Mouse (Mus musculus) telencephalon, adult 2 months (tissue): ENCODE data around the gene Fstl3.

ENCODE experiments used
- DNase-seq: peaks from one replicate; pipeline ENCODE4 v3.0.0-alpha.2; 2011; ENCODE audit warnings: low read depth, low spot score

Fstl3 gene

GRCm38 (mm10) chr10:79760603-79761143 lies 16.4 kb upstream of the Fstl3 start:
- no peak for DNase-seq

DNA sequence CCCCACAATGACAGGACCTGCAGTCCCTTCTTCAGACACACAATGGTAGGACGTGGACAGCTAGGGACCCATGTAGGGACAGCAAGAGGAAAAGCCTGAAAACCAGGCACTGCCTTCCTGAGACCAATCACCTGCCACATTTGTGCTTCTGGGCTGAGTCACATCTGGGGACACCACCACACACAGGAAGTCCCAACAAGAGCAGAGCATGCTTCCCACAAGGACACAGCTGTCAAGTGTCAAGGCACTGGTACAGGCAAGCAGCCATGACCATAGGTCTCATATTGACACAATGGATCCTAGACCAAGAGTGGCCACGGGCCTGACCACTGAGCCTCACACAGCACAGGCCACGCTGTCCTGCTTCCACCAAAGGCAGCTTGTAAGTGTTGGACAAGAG lies 14.2 kb upstream of the Fstl3 start:
- DNase-seq = no peak

DNA sequence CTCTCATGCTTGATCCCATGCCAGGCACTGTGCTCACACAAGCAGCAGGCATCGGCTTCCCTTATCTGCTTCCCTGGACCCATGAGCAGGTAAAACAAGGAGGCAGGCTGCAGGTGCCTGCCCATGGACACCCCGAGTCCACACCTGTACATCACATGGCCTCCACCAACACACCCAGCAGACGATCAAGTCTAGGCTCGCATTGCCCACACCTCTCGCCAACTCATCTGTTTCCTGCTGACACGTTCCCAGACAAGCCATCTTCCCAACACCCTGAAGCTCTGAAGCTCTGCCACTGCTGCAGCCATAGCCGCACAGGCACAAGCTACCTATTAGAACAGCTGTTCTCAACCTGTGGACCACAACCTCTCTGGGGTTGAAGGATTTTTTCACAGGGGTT lies 12.8 kb upstream of the Fstl3 start:
- no peak for DNase-seq

DNA sequence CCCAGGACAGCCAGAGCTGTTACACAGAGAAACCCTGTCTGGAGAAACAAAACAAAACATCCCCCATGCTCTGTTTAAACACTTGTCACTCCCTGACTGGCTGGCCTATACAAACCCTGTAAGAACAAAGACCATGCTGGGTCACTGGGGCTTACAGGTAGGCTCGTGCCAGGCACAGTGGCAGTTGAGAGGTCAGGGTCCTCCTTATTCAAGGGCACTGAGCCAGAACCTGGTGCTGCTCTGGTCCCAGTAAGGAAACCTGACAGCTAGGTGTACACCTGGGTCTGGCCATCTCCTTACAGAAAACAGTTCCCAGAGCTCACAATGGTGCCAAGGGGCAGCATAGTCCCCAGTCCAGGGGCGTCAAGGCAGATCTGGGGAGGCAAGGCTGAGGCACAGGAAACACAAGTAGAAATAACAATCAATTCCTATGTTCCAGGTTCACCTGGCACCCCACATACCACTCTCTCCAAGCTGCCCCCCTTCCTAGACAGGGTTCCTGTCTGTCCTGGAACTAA lies 11.8 kb upstream of the Fstl3 start:
- no peak for DNase-seq

DNA sequence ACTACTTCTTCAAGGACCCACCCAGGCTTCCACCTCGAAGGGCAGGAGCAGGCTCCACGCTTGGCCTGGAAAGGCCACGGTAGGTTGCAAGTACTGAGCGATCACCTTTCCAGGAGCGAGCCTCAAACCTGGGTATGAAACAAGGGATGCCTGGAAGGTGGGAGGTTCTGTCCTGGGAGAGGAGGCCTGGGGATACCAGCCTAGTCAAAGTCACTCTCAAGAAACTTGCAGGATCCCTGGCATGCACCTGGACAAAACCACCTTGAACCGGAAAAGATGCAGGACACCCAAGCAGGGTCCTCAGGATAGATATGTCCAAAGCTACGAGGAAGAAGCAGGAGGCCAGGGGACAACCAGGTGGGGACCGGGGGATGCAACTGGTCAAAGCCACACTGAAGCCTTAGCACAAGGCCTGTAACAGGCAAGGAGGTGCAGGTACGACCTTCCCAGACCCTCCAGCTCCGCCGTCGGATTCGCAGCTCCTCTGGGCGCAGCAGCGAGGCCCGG lies 11.0 kb upstream of the Fstl3 start:
- DNase-seq = no peak

DNA sequence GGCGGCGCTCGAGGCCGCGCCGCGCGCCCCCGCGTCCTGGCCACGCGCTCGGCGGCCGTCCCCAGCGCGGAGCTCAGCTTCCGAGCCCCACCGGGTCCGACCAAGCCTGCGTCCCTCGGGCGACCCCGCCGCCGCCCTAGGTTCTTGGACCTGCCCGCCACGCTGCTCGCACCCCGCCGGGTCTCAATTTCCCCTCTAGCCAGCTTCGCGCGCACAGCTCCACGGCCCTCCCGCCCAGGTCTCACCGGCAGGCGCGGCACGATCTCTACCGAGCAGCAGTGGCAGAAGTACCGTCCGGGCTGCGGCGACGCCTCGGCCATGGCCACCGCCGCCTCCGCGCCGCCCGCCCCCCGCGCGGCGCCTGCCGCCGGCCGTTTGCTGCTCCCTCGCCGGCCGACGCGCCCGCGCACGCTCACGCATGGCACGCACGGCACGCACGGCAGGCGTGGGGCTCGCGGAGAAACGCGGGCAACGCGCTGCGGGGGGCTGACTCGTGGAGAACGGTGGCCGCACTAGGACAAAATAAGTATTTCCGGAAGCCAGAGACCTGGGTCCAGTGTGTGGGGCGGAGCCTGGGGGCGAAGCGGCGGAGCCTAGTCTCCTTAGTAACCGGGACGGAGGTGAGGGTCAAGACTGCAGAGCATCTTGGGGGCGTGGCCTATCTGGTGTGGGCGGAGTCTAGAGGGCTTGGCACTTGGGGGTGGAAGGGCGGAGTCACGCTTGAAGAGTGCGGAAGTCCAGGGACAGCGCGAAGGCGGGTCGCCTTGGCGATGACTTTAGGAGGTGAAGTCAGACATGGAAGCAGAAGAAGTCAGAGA lies 10.4 kb upstream of the Fstl3 start, which contains the start of gene Rnf126:
Gene Rnf126, minus strand, starts transcription at position 445 of the 818 bp plus-strand sequence.
- DNase-seq = peak; percentile 98

DNA sequence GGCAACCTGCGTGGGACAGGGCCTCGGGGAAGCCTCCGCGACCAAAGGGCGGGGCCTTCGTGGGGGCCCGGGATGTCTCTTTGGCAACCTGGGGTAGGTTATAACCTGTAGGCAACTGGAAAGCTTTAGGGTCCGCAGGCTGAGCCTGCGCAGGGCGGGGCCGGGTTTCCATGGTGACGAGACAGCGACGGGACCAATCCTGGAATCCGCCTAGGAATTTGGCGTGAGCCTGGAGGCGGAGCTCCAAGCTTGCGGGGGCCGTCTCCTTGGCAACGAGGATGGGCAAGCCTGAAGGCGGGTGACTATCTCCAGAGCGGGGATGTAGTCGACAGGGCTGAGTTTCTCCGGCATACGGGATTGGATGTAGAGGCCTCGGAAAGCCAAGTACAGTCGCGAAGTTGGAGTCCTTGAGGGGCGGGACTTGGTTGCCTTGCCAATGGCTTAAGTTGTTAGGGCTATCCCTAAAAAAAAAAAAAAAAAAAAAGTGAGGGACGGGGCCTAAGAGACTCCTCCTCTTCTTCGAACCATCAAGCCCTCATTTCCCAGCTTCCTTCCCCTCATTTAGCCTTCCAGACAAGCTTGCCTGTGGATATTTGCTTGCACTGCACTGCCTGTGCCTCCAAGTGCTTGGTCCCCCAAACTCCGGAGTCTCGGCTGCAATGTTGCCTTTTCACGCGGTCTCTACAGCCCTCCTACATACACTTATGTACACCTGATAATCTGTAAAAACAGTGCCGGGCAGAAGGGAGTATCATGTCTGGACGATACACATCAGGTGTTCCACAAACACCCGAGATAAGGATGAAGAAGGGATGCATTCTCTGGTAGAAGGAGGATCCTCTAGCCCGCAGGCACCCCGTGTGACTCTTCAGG lies 9.5 kb upstream of the Fstl3 start:
- peak; percentile 97 for DNase-seq

DNA sequence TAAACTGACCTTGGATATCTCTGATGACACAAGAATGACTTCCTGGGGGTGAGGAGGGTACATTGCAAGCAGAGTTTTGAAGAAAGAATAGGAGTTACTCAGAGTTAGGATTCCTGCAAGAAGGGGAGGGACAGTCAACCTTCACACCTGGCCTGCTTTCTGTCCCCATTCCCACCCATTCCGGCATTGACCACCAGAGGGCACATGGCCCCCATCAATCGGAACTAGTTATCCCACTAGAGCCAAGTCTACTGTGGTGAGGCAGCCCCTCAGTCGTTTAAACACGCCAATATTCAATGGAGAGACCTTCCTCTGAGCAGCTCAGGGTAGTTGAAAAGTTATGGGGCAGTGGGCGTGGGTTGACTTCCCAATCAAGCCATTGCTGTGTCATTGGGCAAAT lies 8.7 kb upstream of the Fstl3 start:
- no peak for DNase-seq

- no peak for DNase-seq
These were observed 7.7 kb upstream of the Fstl3 start for GRCm38 (mm10) chr10:79769329-79769728.

GRCm38 (mm10) chr10:79772320-79772719 lies 4.8 kb upstream of the Fstl3 start:
- DNase-seq = no peak

GRCm38 (mm10) chr10:79773208-79773607 lies 3.9 kb upstream of the Fstl3 start:
- DNase-seq = no peak

- no peak for DNase-seq
These were observed 2.4 kb upstream of the Fstl3 start for GRCm38 (mm10) chr10:79774486-79775279.

DNA sequence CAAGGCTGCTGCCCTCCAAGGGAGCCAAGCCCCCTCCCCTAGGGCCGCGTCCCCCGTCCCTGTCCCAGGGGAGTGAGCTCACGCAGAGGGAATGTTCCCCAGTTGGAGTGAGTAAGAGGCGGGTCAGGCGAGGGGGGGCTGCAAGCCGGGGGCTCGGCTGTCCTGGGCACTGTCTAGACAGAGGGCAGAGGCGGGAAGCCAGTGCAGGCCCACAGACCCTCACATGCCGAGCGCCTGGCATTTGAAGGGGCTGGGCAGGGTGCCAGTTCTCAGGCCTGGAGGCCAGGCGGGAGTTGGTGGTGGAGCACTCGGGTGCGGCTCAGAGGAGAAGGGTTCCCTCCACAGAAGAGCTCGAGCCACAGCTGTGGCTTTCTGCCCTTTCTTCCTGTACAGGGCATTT lies 934 bp downstream of the Fstl3 start:
- DNase-seq = no peak

DNA sequence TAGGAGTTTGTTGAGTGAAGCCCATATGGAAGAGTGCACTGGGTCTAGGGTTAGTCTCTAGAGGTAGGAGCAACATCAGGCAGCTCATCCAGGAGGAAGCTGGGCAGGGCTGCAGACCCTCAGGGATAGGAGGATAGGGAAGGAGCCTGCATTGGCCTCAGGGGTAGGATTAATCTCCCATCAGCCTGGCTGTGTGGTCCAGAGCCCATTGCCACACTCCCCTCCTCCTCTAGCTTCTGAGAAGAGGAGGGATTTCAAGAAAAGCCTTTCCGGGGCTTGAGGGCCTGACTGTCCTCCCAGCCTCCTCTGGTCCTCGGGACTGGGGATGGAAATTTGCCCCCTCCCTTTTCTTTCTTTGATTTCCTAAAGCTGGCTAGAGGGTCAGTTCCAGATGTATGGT lies 2.1 kb downstream of the Fstl3 start:
- no peak for DNase-seq

DNA sequence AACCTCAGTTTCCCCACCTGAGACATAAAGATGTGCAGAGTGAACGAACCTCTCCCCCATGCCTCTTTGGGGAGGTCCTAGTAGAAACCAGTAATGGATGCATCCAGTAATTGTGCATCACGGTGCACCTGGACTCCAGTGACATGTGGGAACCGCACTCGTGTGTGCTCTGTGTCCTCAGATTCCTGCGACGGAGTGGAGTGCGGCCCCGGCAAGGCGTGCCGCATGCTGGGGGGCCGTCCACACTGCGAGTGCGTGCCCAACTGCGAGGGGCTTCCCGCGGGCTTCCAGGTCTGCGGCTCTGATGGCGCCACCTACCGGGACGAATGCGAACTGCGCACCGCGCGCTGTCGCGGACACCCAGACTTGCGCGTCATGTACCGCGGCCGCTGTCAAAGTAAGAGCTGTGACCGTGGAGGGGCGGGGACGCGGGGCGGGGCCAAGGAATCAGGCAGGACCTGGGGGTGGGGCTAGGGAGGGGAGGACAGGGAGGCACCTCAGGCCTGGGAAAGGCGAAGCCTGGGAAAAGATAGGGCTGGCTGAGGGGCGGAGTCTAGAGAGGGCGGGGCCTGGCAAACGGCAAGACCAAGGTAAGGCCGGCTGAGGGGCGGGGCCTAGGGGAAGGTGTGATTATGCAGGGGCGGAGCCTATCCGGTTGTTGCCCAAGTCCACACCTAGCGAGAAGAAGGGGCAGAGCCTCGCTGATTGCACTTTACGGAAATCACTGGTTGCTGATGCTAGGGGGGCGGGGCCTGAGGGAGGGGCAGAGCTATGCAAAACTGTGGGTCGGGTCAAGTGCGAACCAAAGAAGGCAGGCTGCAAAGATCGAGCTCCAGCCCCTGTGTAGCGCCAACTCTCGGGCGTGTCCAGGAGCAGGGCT lies 3.0 kb downstream of the Fstl3 start:
- DNase-seq = peak; percentile 96

DNA sequence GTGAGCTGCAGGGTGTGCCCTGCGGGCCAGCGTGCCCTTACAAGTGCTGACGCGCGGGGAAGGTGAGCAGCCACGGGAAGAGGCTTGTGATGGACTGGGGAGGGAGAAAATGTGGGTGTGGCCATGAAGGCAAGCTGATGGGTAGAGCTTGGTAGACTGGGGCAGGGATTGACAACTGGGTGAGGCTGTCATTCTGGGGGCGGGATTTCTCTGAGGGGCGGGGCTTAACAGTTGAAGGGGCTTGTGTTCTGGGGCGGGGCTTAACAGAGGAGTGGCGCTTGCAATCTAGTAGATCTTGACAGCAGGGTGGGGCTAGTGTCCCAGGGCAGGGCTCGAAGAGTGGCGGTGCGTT lies 3.6 kb downstream of the Fstl3 start:
- peak; percentile 90 for DNase-seq

DNA sequence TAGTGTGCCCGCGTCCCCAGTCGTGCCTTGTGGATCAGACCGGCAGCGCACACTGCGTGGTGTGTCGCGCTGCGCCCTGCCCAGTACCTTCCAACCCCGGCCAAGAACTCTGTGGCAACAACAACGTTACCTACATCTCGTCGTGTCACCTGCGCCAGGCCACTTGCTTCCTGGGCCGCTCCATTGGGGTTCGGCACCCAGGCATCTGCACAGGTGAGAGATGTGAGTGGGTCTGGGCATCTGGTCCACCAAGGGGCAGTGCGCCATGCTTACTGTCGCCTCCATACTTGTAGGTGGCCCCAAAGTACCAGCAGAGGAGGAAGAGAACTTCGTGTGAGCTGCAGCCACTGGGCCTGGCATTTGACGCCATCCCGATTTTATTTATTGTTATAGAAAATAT lies 4.1 kb downstream of the Fstl3 start:
- no peak for DNase-seq

- DNase-seq = no peak
These were observed 4.9 kb downstream of the Fstl3 start for GRCm38 (mm10) chr10:79781956-79782355.

DNA sequence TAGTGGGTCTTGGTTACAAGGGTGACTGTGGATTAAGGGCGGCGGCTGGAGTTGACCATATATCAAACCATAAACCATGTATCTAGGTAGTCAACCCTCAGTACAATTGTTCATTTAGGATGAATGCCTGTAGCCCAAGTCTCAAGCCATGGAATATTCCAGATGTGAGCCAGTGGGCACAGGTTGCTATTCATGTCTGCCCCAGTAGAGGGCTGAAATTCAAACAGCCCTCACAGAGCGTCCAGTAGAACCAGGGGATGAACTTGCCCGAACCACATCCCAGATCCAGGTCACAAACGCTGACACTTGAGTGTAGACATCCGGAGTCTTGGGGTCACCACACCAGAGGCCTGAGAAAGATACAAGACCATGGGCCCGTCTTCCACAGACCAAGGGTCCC lies 6.0 kb downstream of the Fstl3 start:
- no peak for DNase-seq
